Mouse (Mus musculus) olfactory bulb, adult 2 months (tissue): ENCODE measurements around the gene Ces1a. TPM values are rescaled to one million over a fixed set of nuclear protein-coding genes. Genes with fewer than 3 reads are reported as not detected.

Source experiments
- H3K27ac ChIP-seq: fragments of 200-500 bp; 2 replicates; pipeline ENCODE4 v1.5.1; 2012; ENCODE audit warnings: low read depth, low read length; ENCODE audit not compliant: insufficient read depth
- H3K4me1 ChIP-seq: fragments of 200-500 bp; 2 replicates; pipeline ENCODE4 v1.6.1; 2012; ENCODE audit warnings: low read length; ENCODE audit not compliant: control insufficient read depth, insufficient read depth
- H3K4me3 ChIP-seq: fragments of 200-500 bp; 2 replicates; pipeline ENCODE4 v1.5.1; 2012; ENCODE audit warnings: mild to moderate bottlenecking, low read depth, low read length, moderate library complexity; ENCODE audit not compliant: insufficient read depth
- CTCF ChIP-seq: fragments of 200-500 bp; IDR thresholded peaks from 2 replicates; pipeline ENCODE4 v1.5.1; 2012; ENCODE audit warnings: low read depth, mild to moderate bottlenecking, low read length, moderate library complexity; ENCODE audit not compliant: insufficient read depth
- POLR2A ChIP-seq: fragments of 200-500 bp; IDR thresholded peaks from 2 replicates; pipeline ENCODE4 v1.6.1; 2012; ENCODE audit warnings: mild to moderate bottlenecking, low read depth, low read length, moderate library complexity; ENCODE audit not compliant: insufficient read depth
- WGBS: fragments of 180-500 bp; shearing (Covaris S2); methylation state at CpG from one replicate; pipeline ENCODE4 v1.1.7; 2018; 5-methylcytosine and 5-hydroxymethylcytosine counted together
- polyA plus RNA-seq: library from polyadenylated mRNA; stranded (reverse); fragments of >200 nt; gene quantifications from 2 replicates; pipeline ENCODE4 v1.2.4, GENCODE M21; 2012; ENCODE audit warnings: low replicate concordance; ENCODE audit not compliant: missing spikeins, insufficient read depth, insufficient read length

The Ces1a gene
- polyA plus RNA-seq, result not detected in 2 replicates

- 93% methylated on average over 3 of the region's 3 CpGs for WGBS
- TF ChIP-seq POLR2A, result no peak
- no peak for TF ChIP-seq CTCF
- H3K4me3 ChIP-seq, result no peak within 1 kb of the TSS
- H3K27ac ChIP-seq, result no peak within 1 kb of the TSS
- no peaks in the 10 kb centered on the region for H3K4me1 ChIP-seq
These were observed at the start of gene Ces1a for GRCm38 (mm10) chr8:93048092-93048491. TSS of gene Ces1a (minus strand) at chr8:93048192.

- Histone ChIP-seq H3K4me1 (no peaks in the 10 kb centered on the region), H3K4me3 (no peak overlapping the region), H3K27ac (no peak overlapping the region)
- TF ChIP-seq POLR2A (no peak), CTCF (no peak)
These were observed 47.4 kb upstream of the Ces1a start for GRCm38 (mm10) chr8:93095376-93095775.

GRCm38 (mm10) chr8:93091324-93091723, 43.3 kb upstream of the Ces1a start:
- Histone ChIP-seq H3K4me1 (no peaks in the 10 kb centered on the region), H3K4me3 (no peak overlapping the region), H3K27ac (no peak overlapping the region)
- TF ChIP-seq CTCF (no peak), POLR2A (no peak)
- WGBS, result 50% methylated on average over 1 of the region's 1 CpGs

GRCm38 (mm10) chr8:93088686-93089122, 40.7 kb upstream of the Ces1a start:
- TF ChIP-seq POLR2A (no peak), CTCF (no peak)
- Histone ChIP-seq H3K4me3 (no peak overlapping the region), H3K27ac (no peak overlapping the region), H3K4me1 (no peaks in the 10 kb centered on the region)
- 4% methylated on average over 2 of the region's 2 CpGs for WGBS

GRCm38 (mm10) chr8:93088193-93088592, 40.2 kb upstream of the Ces1a start:
- 27% methylated on average over 7 of the region's 7 CpGs for WGBS
- Histone ChIP-seq H3K27ac (no peak overlapping the region), H3K4me1 (no peaks in the 10 kb centered on the region), H3K4me3 (no peak overlapping the region)
- TF ChIP-seq CTCF (no peak), POLR2A (no peak)

GRCm38 (mm10) chr8:93079887-93080286, 31.9 kb upstream of the Ces1a start, which contains the start of gene Ces1b:
TSS of gene Ces1b (minus strand) at chr8:93080017.
- WGBS, result 81% methylated on average over 2 of the region's 2 CpGs
- no peak within 1 kb of the TSS for H3K4me3 ChIP-seq
- no peak within 1 kb of the TSS for H3K27ac ChIP-seq
- H3K4me1 ChIP-seq, result no peaks in the 10 kb centered on the region
- TF ChIP-seq CTCF (no peak), POLR2A (no peak)

GRCm38 (mm10) chr8:93075251-93075650, 27.3 kb upstream of the Ces1a start:
- Histone ChIP-seq H3K4me1 (no peaks in the 10 kb centered on the region), H3K4me3 (no peak overlapping the region), H3K27ac (no peak overlapping the region)
- WGBS, result 87% methylated on average over 4 of the region's 4 CpGs
- TF ChIP-seq CTCF (no peak), POLR2A (no peak)

- Histone ChIP-seq H3K27ac (no peak overlapping the region), H3K4me3 (no peak overlapping the region), H3K4me1 (no peaks in the 10 kb centered on the region)
- 83% methylated on average over 3 of the region's 3 CpGs for WGBS
- TF ChIP-seq CTCF, result no peak
- no peak for TF ChIP-seq POLR2A
These were observed 15.6 kb upstream of the Ces1a start for GRCm38 (mm10) chr8:93063416-93064117.

GRCm38 (mm10) chr8:93059185-93059584, 11.2 kb upstream of the Ces1a start:
- WGBS, result 29% methylated on average over 2 of the region's 2 CpGs
- no peak for TF ChIP-seq POLR2A
- no peak for TF ChIP-seq CTCF
- H3K4me1 ChIP-seq, result no peaks in the 10 kb centered on the region
- H3K4me3 ChIP-seq, result no peak overlapping the region
- no peak overlapping the region for H3K27ac ChIP-seq
